Mouse (Mus musculus) stomach, postnatal 0 days (tissue): ENCODE results near the gene Cdk14. TPM values are rescaled to one million over a fixed set of nuclear protein-coding genes. Genes with fewer than 3 reads are reported as not detected.
"Not testable (repeated sequence)": the region's sequence is repeated elsewhere in the genome, so short reads cannot be mapped to it uniquely, and the experiment has no call there.

Source experiments
- ATAC-seq: fragments of 200-750 bp; cut with Nextera tagmentation; 2 replicates; pipeline ENCODE4 v1.8.0; 2017; ENCODE audit not compliant: low FRiP score, low TSS enrichment
- DNase-seq: peaks from one replicate; pipeline ENCODE4 v3.0.0-alpha.2; 2016; ENCODE audit warnings: low spot score
- H3K27ac ChIP-seq: fragments of 300-500 bp; sonication (generic); replicated peaks from 2 replicates; pipeline ENCODE4 v1.5.1; 2014; ENCODE audit warnings: mild to moderate bottlenecking, control low read depth
- H3K27me3 ChIP-seq: fragments of 300-500 bp; sonication (generic); 2 replicates; pipeline ENCODE4 v1.6.1; 2014; ENCODE audit warnings: low read length; ENCODE audit not compliant: control insufficient read depth, insufficient read depth
- H3K36me3 ChIP-seq: fragments of 300-500 bp; sonication (generic); 2 replicates; pipeline ENCODE4 v1.6.1; 2014; ENCODE audit warnings: low read length, mixed read lengths; ENCODE audit not compliant: control insufficient read depth, insufficient read depth
- H3K4me1 ChIP-seq: fragments of 300-500 bp; sonication (generic); replicated peaks from 2 replicates; pipeline ENCODE4 v1.6.1; 2014; ENCODE audit warnings: antibody characterized with exemption; ENCODE audit not compliant: control insufficient read depth, insufficient read depth
- H3K4me2 ChIP-seq: fragments of 300-500 bp; sonication (generic); replicated peaks from 2 replicates; pipeline ENCODE4 v1.6.1; 2014; ENCODE audit warnings: low read depth, mild to moderate bottlenecking, control low read depth, moderate library complexity
- H3K4me3 ChIP-seq: fragments of 300-500 bp; sonication (generic); 2 replicates; pipeline ENCODE4 v1.5.1; 2014; ENCODE audit warnings: low read depth, low read length, control low read depth
- H3K9ac ChIP-seq: fragments of 300-500 bp; sonication (generic); 2 replicates; pipeline ENCODE4 v1.6.1; 2014; ENCODE audit warnings: mild to moderate bottlenecking, low read length, control low read depth, mixed read lengths
- H3K9me3 ChIP-seq: fragments of 300-500 bp; sonication (generic); 2 replicates; pipeline ENCODE4 v1.6.1; 2016; ENCODE audit warnings: low read length; ENCODE audit not compliant: control insufficient read depth
- CTCF ChIP-seq: IDR thresholded peaks from 2 replicates; pipeline ENCODE4 v1.5.1; 2016; ENCODE audit warnings: antibody characterized with exemption, low read depth, mild to moderate bottlenecking, moderate library complexity
- EP300 ChIP-seq: optimal IDR thresholded peaks from 2 replicates; pipeline ENCODE3; 2016; ENCODE audit warnings: antibody characterized with exemption
- WGBS: fragments of 180-500 bp; shearing (Covaris S2); extraction: QIAGEN DNeasy Blood & Tissue Kit; methylation state at CpG from one replicate; pipeline ENCODE4 v1.1.7; 2014; 5-methylcytosine and 5-hydroxymethylcytosine counted together
- polyA plus RNA-seq: library from polyadenylated mRNA; unstranded; fragments of >200 nt; fragmentation: Nextera tagmentation; extraction: Ambion mirVana; gene quantifications from 2 replicates; pipeline ENCODE4 v1.2.1, GENCODE M21; 2015

Cdk14 gene
- polyA plus RNA-seq, 1 experiment from 2014 or later = 6.1 TPM

- Histone ChIP-seq H3K27me3 (no peaks in the 10 kb centered on the region), H3K36me3 (no peaks in the 10 kb centered on the region), H3K9me3 (no peaks in the 10 kb centered on the region), H3K4me2 (no peak overlapping the region), H3K4me1 (no peaks in the 10 kb centered on the region), H3K9ac (no peak overlapping the region), H3K4me3 (no peak overlapping the region), H3K27ac (no peak overlapping the region)
- TF ChIP-seq EP300 = no peak
- TF ChIP-seq CTCF = no peak
- ATAC-seq (no peak), DNase-seq (no peak)
- 56% methylated on average over 3 of the region's 3 CpGs for WGBS
Observed at GRCm38 (mm10) chr5:4929628-4930027, 490.5 kb downstream of the Cdk14 start.

- TF ChIP-seq EP300 = no peak
- TF ChIP-seq CTCF = no peak
- H3K27ac ChIP-seq = no peak overlapping the region
- ATAC-seq (peak; percentile 35; the same call in 1 of the 2 replicates), DNase-seq (peak; percentile 31)
- no peaks in the 10 kb centered on the region for H3K36me3 ChIP-seq
- no peaks in the 10 kb centered on the region for H3K27me3 ChIP-seq
- no peak overlapping the region for H3K4me2 ChIP-seq
- 51% methylated on average over 6 of the region's 6 CpGs for WGBS
- H3K9me3 ChIP-seq = no peaks in the 10 kb centered on the region
- H3K4me3 ChIP-seq = no peak overlapping the region
- no peaks in the 10 kb centered on the region for H3K4me1 ChIP-seq
- no peak overlapping the region for H3K9ac ChIP-seq
Observed at GRCm38 (mm10) chr5:4924866-4925265, 495.2 kb downstream of the Cdk14 start.

GRCm38 (mm10) chr5:4918376-4918775 is 501.7 kb downstream of the Cdk14 start:
- Histone ChIP-seq H3K4me3 (no peak overlapping the region), H3K27me3 (no peaks in the 10 kb centered on the region), H3K9me3 (no peaks in the 10 kb centered on the region), H3K27ac (no peak overlapping the region), H3K36me3 (no peaks in the 10 kb centered on the region), H3K4me1 (no peaks in the 10 kb centered on the region), H3K4me2 (no peak overlapping the region), H3K9ac (no peak overlapping the region)
- 10% methylated on average over 6 of the region's 6 CpGs for WGBS
- ATAC-seq = no peak
- TF ChIP-seq EP300 = no peak
- peak; percentile 93 for TF ChIP-seq CTCF
- peak; percentile 65 for DNase-seq

GRCm38 (mm10) chr5:4917743-4918142 is 502.4 kb downstream of the Cdk14 start:
- Histone ChIP-seq H3K4me2 (no peak overlapping the region), H3K9ac (no peak overlapping the region), H3K36me3 (no peaks in the 10 kb centered on the region), H3K4me3 (no peak overlapping the region), H3K9me3 (no peaks in the 10 kb centered on the region), H3K27ac (no peak overlapping the region), H3K27me3 (no peaks in the 10 kb centered on the region), H3K4me1 (no peaks in the 10 kb centered on the region)
- WGBS = 81% methylated on average over 7 of the region's 7 CpGs
- DNase-seq (no peak), ATAC-seq (no peak)
- TF ChIP-seq EP300 = no peak
- no peak for TF ChIP-seq CTCF

GRCm38 (mm10) chr5:4917274-4917673 is 502.8 kb downstream of the Cdk14 start:
- H3K27me3 ChIP-seq = no peaks in the 10 kb centered on the region
- TF ChIP-seq EP300 = no peak
- no peak for TF ChIP-seq CTCF
- WGBS = 78% methylated on average over 4 of the region's 4 CpGs
- H3K4me2 ChIP-seq = no peak overlapping the region
- no peaks in the 10 kb centered on the region for H3K36me3 ChIP-seq
- ATAC-seq = no peak
- no peak for DNase-seq
- H3K4me3 ChIP-seq = no peak overlapping the region
- H3K4me1 ChIP-seq = no peaks in the 10 kb centered on the region
- H3K27ac ChIP-seq = no peak overlapping the region
- H3K9ac ChIP-seq = no peak overlapping the region
- H3K9me3 ChIP-seq = no peaks in the 10 kb centered on the region

GRCm38 (mm10) chr5:4916390-4917273 is 503.5 kb downstream of the Cdk14 start:
- Histone ChIP-seq H3K27me3 (no peaks in the 10 kb centered on the region), H3K4me1 (no peaks in the 10 kb centered on the region), H3K4me3 (no peak overlapping the region), H3K36me3 (no peaks in the 10 kb centered on the region), H3K27ac (no peak overlapping the region), H3K4me2 (no peak overlapping the region), H3K9me3 (no peaks in the 10 kb centered on the region), H3K9ac (no peak overlapping the region)
- WGBS = 81% methylated on average over 10 of the region's 10 CpGs
- TF ChIP-seq CTCF = no peak
- no peak for DNase-seq
- ATAC-seq = no peak

GRCm38 (mm10) chr5:4904911-4905310 is 515.2 kb downstream of the Cdk14 start:
- H3K36me3 ChIP-seq, DNase-seq, H3K4me3 ChIP-seq, H3K9me3 ChIP-seq, H3K4me1 ChIP-seq, H3K27me3 ChIP-seq, H3K4me2 ChIP-seq, H3K9ac ChIP-seq, H3K27ac ChIP-seq, ATAC-seq: not testable (repeated sequence)
- 85% methylated on average over 3 of the region's 3 CpGs for WGBS
